In genomic region chr12:73405583-73405982, GRCm38 (mm10) we compare ENCODE assay signal across 28 mouse cellular contexts.
DNase-seq lines count a peak whose midpoint lies in the region; ATAC-seq lines count a peak whose summit lies in the region.
"Had no signal": no experiment of that assay in that cellular context is flagged by ENCODE, and none has a peak within 500 bp of the region (broad histone marks: within the 10 kb centered on the region; RNA-seq: fewer than 3 reads in every experiment).

No protein-coding gene starts in this region.

- no peaks in the 10 kb centered on the region for H3K36me3 ChIP-seq in kidney, embryonic 16.5 days (ENCODE audit: insufficient read depth, low read length)
- H3K36me3 ChIP-seq: intestine, embryonic 15.5 days; liver, embryonic 12.5 days; midbrain, embryonic 13.5 days; stomach, embryonic 15.5 days had no signal

- DNase-seq in heart, adult 11 months = peak; percentile 70
- DNase-seq in heart, postnatal 25 days (ENCODE audit: low spot score) = no peak
- DNase-seq in kidney, postnatal 4 days = no peak
- peak; percentile 11 for DNase-seq in urinary bladder, adult 2 months (ENCODE audit: low spot score)
- DNase-seq in urinary bladder, postnatal 36 days (ENCODE audit: low spot score in 2 of 2) = no peak
- no peak for DNase-seq in spleen, postnatal 4 days (ENCODE audit: low spot score in 2 of 2)
- DNase-seq: adrenal gland, adult 2 months; adrenal gland, postnatal 36 days; B cell, adult 2 months; cerebellum, adult 18-20 months; cerebellum, postnatal 10 days; gastrocnemius, postnatal 10 days; kidney, adult 8-10 months; kidney, postnatal 36 days; lung, adult 18-20 months; lung, postnatal 4 days; thymus, postnatal 36 days had no signal

- H3K4me3 ChIP-seq in kidney, embryonic 16.5 days (ENCODE audit: low read length) = no peak overlapping the region
- H3K4me3 ChIP-seq: intestine, embryonic 15.5 days; liver, embryonic 12.5 days; megakaryocyte, embryonic 14.5 days; midbrain, embryonic 13.5 days; stomach, embryonic 15.5 days had no signal

- H3K9me3 ChIP-seq in kidney, embryonic 16.5 days (ENCODE audit: low read length) = no peaks in the 10 kb centered on the region
- H3K9me3 ChIP-seq: intestine, embryonic 15.5 days; liver, embryonic 12.5 days; megakaryocyte, embryonic 14.5 days; midbrain, embryonic 13.5 days; stomach, embryonic 15.5 days had no signal

- H3K4me2 ChIP-seq in kidney, embryonic 16.5 days (replicated peaks; ENCODE audit: low read depth, low read length) = no peak overlapping the region
- H3K4me2 ChIP-seq: heart, embryonic 11.5 days; intestine, embryonic 15.5 days; liver, embryonic 12.5 days; midbrain, embryonic 13.5 days; stomach, embryonic 15.5 days had no signal

- peak; percentile 66; the same call in 1 of the 2 replicates for ATAC-seq in kidney, embryonic 16.5 days (ENCODE audit: low FRiP score, low TSS enrichment)
- ATAC-seq: activated CD4-positive, CD25-positive, alpha-beta regulatory T cell, adult 4 months; forebrain, embryonic 16.5 days; hindbrain, postnatal 0 days; intestine, embryonic 15.5 days; liver, embryonic 12.5 days; lung, postnatal 0 days; midbrain, embryonic 13.5 days had no signal

- no peak overlapping the region for H3K9ac ChIP-seq in kidney, embryonic 16.5 days (replicated peaks; ENCODE audit: low read length)
- H3K9ac ChIP-seq: intestine, embryonic 15.5 days; liver, embryonic 12.5 days; midbrain, embryonic 13.5 days; stomach, embryonic 15.5 days had no signal

- intact Hi-C loops in heart, postnatal 25 days (cut with DNase I) = no loop called here

- WGBS in kidney, embryonic 16.5 days = 75% methylated on average over 9 of the region's 9 CpGs

- no peak overlapping the region for H3K27ac ChIP-seq in kidney, embryonic 16.5 days (ENCODE audit: low read length)
- H3K27ac ChIP-seq: hindbrain, postnatal 0 days; intestine, embryonic 15.5 days; liver, embryonic 12.5 days; midbrain, embryonic 13.5 days; stomach, embryonic 15.5 days had no signal

- H3K27me3 ChIP-seq in kidney, embryonic 16.5 days (ENCODE audit: insufficient read depth, low read length) = no peaks in the 10 kb centered on the region
- H3K27me3 ChIP-seq: intestine, embryonic 15.5 days; liver, embryonic 12.5 days; midbrain, embryonic 13.5 days; stomach, embryonic 15.5 days had no signal

- H3K4me1 ChIP-seq in kidney, embryonic 16.5 days (ENCODE audit: insufficient read depth, low read length) = peaks cover 10% of the 10 kb centered on the region
- H3K4me1 ChIP-seq: liver, embryonic 12.5 days had no signal

Comparison
In these comparisons a context has a peak if more than half of its experiments do, and no peak if none do; other contexts are left out.
1. DNase-seq: peak in heart, adult 11 months (single experiment) and urinary bladder, adult 2 months (single experiment); none in heart, postnatal 25 days (single experiment), kidney, postnatal 4 days (0 of 2), urinary bladder, postnatal 36 days (0 of 2) and spleen, postnatal 4 days (0 of 2).